Mouse (Mus musculus): ENCODE data around the gene Olfr1264.

Gene Olfr1264

DNA sequence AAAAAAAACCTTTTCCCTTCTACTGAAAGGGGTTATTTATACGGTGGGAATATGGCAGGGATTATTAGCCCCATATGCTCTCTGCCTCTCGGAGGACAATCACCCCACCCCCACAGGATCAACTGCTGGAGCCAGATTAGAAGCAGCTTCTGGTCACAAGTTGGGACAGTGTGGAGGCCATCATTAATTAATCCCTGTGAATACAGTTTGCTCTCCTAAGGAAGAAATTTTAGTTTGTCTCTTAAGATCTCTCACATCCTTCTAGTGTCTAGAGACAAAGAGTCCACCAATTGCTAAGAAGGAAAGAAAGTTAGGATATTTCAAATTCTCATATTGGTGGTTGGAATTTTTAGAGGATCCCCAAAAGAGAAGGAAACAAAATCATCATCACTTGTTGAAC, at the start of gene Olfr1264:
Gene Olfr1264 (minus strand): TSS at position 101 of the 400 bp plus-strand sequence.
- DNase-seq = no peak

DNA sequence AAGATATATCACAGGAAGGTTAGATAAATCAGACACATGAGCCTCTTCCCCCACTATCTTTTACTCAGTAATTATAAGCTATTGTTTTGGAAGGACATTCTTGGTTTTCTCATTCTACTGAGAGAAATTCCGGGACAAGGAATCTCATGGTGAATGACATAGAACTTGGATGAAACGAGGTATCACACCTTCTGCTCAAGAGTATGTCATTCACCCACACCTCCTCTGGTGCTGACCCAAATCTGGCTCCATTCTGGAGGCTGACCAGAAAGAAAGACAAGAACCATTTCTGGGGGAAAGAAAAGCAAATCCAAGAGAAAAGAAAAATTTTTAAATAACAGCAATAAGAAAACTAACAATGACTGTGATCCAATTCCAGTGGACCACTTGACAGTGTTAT, 44.7 kb upstream of the Olfr1264 start:
- no peak for DNase-seq

- no peak for DNase-seq
Observed at GRCm38 (mm10) chr2:90063494-90063893, 38.1 kb upstream of the Olfr1264 start, which contains the start of gene Olfr140. Olfr140 (minus strand) TSS chr2:90063594.

DNA sequence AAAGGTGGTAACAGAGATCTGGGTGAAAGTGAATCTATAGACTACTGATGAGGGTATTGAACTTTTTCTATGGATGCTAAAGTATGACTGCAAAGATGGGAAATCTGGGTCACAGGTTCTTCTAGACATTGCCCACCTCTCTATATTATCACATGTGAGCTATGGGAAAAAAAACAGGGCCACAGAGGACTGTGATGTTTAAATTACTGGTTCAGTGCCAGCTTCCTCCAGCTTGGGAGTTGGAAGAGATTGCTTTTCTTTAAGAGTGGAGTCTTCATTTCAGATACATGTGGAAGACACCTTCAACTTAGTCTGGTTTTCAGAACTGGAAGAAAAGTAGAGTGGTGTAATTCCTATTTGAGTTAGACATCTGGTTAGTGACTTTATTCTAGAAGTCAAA, 9.7 kb upstream of the Olfr1264 start, which contains the start of gene Olfr1265:
Gene Olfr1265 (plus strand): TSS at position 301 of the 400 bp plus-strand sequence.
- DNase-seq = no peak

DNA sequence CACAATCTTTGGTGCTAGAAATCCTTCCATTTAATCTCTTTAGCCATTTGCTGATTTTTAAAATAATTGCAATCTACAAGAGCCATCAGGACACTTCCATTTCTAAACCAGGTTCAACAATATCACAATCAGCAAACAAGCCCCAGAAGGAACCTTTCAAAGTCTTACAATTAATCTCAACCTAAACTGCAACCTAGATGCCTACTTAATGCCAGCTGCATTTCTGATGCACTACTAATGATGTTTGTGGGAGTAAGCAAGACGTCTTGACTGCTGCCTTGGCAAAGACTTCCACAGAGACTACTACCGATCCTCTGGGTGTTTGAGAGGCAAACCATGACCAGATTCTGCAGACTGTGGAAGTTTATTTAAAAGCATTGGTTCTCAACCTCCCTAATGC, 13.5 kb downstream of the Olfr1264 start, which contains the start of gene Olfr1263:
Gene Olfr1263 (plus strand): TSS at position 301 of the 400 bp plus-strand sequence.
- no peak for DNase-seq

DNA sequence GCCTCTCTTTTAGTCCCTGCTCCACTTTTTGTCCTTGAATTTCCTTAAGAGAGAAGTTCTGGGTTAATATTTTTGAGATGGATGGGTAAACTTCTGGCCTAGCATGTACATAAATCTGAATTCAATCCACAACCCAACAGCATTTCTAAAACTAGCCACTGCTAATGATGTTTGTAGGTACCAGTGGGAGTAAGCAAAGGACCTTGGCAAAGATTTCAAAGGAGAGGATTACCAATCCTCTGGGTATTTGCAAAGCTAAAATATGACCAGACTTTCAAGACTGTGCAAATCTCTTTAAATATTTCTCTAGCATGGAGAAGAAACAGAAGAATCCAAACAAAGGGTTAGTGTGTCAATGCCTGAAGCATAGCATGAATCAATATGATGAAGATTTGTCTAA, 25.5 kb downstream of the Olfr1264 start, which contains the start of gene Olfr1262:
Gene Olfr1262 (plus strand): TSS at position 301 of the 400 bp plus-strand sequence.
- DNase-seq = no peak

GRCm38 (mm10) chr2:89990921-89991320, 34.5 kb downstream of the Olfr1264 start, which contains the start of gene Olfr1261:
Olfr1261 (plus strand) TSS chr2:89991221.
- DNase-seq = no peak

- DNase-seq = no peak
Observed at GRCm38 (mm10) chr2:89977709-89978108, 47.7 kb downstream of the Olfr1264 start.

DNA sequence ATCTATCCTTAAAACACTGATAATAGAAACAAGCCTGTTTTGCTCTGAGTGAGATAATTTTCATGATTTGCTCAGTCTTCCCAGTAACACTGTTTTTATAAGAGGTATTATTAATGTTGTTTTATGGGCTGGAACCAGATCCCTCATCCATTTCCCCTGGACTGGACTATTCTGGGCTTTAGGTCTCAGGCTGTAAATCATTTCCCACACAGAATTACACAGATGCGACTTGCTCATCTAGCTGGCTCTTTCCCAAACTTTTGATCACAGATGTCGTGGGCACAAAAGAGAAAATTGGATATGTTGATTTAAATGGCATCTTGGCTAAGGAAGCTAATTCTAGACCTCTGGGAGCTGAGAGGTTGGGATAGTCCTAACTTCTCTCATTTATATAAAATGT, 51.2 kb downstream of the Olfr1264 start, which contains the start of gene Olfr1260:
Gene Olfr1260 (plus strand): TSS at position 157 of the 400 bp plus-strand sequence.
- no peak for DNase-seq
